Mouse (Mus musculus) megakaryocyte progenitor cell, adult 5-6 weeks (primary cell): ENCODE measurements around the gene Arfgap1. TPM values are rescaled to one million over a fixed set of nuclear protein-coding genes. Genes with fewer than 3 reads are reported as not detected.

Experiments used
- ATAC-seq: replicated peaks from 2 replicates; pipeline ENCODE4 v1.8.0; 2016; ENCODE audit warnings: mild to moderate bottlenecking, moderate TSS enrichment, inconsistent platforms; ENCODE audit not compliant: poor library complexity
- total RNA-seq, 2 experiments: library from RNA; stranded (forward) in 1 of 2; stranded (reverse) in 1 of 2; fragments of 157-497, 149-512 nt in 1 of 2; fragments of 200-1000 nt in 1 of 2; gene quantifications; 2 replicates each; pipeline versions ENCODE4 v1.2.3 to v1.2.4; 2015 to 2017

The Arfgap1 gene
- total RNA-seq, 2 experiments from 2014 or later = 15.6 to 32.2 TPM

- no peak for ATAC-seq
These were observed 18.6 kb downstream of the Arfgap1 start for GRCm38 (mm10) chr2:180985635-180986034.

GRCm38 (mm10) chr2:180986449-180986848 lies 19.4 kb downstream of the Arfgap1 start, which contains the start of gene Col20a1:
Gene Col20a1 (plus strand): TSS chr2:180986535.
- no peak for ATAC-seq

- ATAC-seq = no peak
These were observed 20.0 kb downstream of the Arfgap1 start for GRCm38 (mm10) chr2:180987001-180987400.

GRCm38 (mm10) chr2:180987432-180988030 lies 20.5 kb downstream of the Arfgap1 start:
- ATAC-seq = no peak

- no peak for ATAC-seq
These were observed 21.4 kb downstream of the Arfgap1 start for GRCm38 (mm10) chr2:180988347-180988913.

GRCm38 (mm10) chr2:180988948-180989347 lies 21.9 kb downstream of the Arfgap1 start:
- ATAC-seq = no peak

GRCm38 (mm10) chr2:180990347-180990746 lies 23.3 kb downstream of the Arfgap1 start:
- no peak for ATAC-seq

GRCm38 (mm10) chr2:180994360-180994759 lies 27.3 kb downstream of the Arfgap1 start:
- no peak for ATAC-seq

GRCm38 (mm10) chr2:180995457-180995856 lies 28.4 kb downstream of the Arfgap1 start:
- ATAC-seq = no peak

GRCm38 (mm10) chr2:180996436-180996835 lies 29.4 kb downstream of the Arfgap1 start:
- ATAC-seq = peak; percentile 86

- ATAC-seq = no peak
These were observed 29.9 kb downstream of the Arfgap1 start for GRCm38 (mm10) chr2:180996905-180997304.

- ATAC-seq = no peak
These were observed 40.0 kb downstream of the Arfgap1 start for GRCm38 (mm10) chr2:181007054-181007453.

- ATAC-seq = no peak
These were observed 41.3 kb downstream of the Arfgap1 start for GRCm38 (mm10) chr2:181008339-181008738.

- ATAC-seq = no peak
These were observed 64.4 kb downstream of the Arfgap1 start for GRCm38 (mm10) chr2:181031406-181031934.

Other genes starting within 250 kb of the Arfgap1 start
- 16.6 and 17.4 TPM in 2 replicates for gene Slc17a9, start 242.0 kb upstream of the Arfgap1 start, total RNA-seq (2015)
- 8.0 and 8.4 TPM in 2 replicates for gene Slc17a9, start 242.0 kb upstream of the Arfgap1 start, total RNA-seq (2017)
- gene Bhlhe23, start 190.3 kb upstream of the Arfgap1 start, total RNA-seq (2015) = not detected in 2 replicates
- not detected in 2 replicates for gene Bhlhe23, start 190.3 kb upstream of the Arfgap1 start, total RNA-seq (2017)
- 69.2 and 75.6 TPM in 2 replicates for gene Ythdf1, start 46.3 kb upstream of the Arfgap1 start, total RNA-seq (2015)
- gene Ythdf1, start 46.3 kb upstream of the Arfgap1 start, total RNA-seq (2017) = 27.0 and 32.9 TPM in 2 replicates
- gene Birc7, start 38.2 kb upstream of the Arfgap1 start, total RNA-seq (2015) = not detected in 2 replicates
- gene Birc7, start 38.2 kb upstream of the Arfgap1 start, total RNA-seq (2017) = not detected in 2 replicates
- gene Nkain4, start 12.5 kb upstream of the Arfgap1 start, total RNA-seq (2015) = not detected in 2 replicates
- not detected in 2 replicates for gene Nkain4, start 12.5 kb upstream of the Arfgap1 start, total RNA-seq (2017)
- 0.12 and 0.42 TPM in 2 replicates for gene Col20a1, start 19.3 kb downstream of the Arfgap1 start, total RNA-seq (2015)
- gene Col20a1, start 19.3 kb downstream of the Arfgap1 start, total RNA-seq (2017) = 0.10 TPM in 1 of 2 replicates, not detected in the other
- gene Chrna4, start 76.3 kb downstream of the Arfgap1 start, total RNA-seq (2015) = not detected in 2 replicates
- gene Chrna4, start 76.3 kb downstream of the Arfgap1 start, total RNA-seq (2017) = not detected in 2 replicates
- gene Kcnq2, start 168.1 kb downstream of the Arfgap1 start, total RNA-seq (2015) = not detected in 2 replicates
- not detected in 2 replicates for gene Kcnq2, start 168.1 kb downstream of the Arfgap1 start, total RNA-seq (2017)
- gene Eef1a2, start 189.8 kb downstream of the Arfgap1 start, total RNA-seq (2015) = not detected in 2 replicates
- not detected in 2 replicates for gene Eef1a2, start 189.8 kb downstream of the Arfgap1 start, total RNA-seq (2017)
- gene Ppdpf, start 220.0 kb downstream of the Arfgap1 start, total RNA-seq (2015) = 85.7 and 109 TPM in 2 replicates
- 68.8 and 73.0 TPM in 2 replicates for gene Ppdpf, start 220.0 kb downstream of the Arfgap1 start, total RNA-seq (2017)
- not detected in 2 replicates for gene Ptk6, start 235.6 kb downstream of the Arfgap1 start, total RNA-seq (2015)
- gene Ptk6, start 235.6 kb downstream of the Arfgap1 start, total RNA-seq (2017) = not detected in 2 replicates
- gene Srms, start 246.0 kb downstream of the Arfgap1 start, total RNA-seq (2015) = not detected in 2 replicates
- not detected in 2 replicates for gene Srms, start 246.0 kb downstream of the Arfgap1 start, total RNA-seq (2017)